Mouse (Mus musculus) cerebellum, adult 8-10 months (tissue): ENCODE data around the gene Nosip.
"Not testable (repeated sequence)": the region's sequence is repeated elsewhere in the genome, so short reads cannot be mapped to it uniquely, and the experiment has no call there.

Experiments used
- DNase-seq: peaks from one replicate; pipeline ENCODE4 v3.0.0; 2022

Nosip gene

GRCm38 (mm10) chr7:45092048-45092447 lies 29.8 kb downstream of the Nosip start, which contains the start of gene Rcn3:
TSS of gene Rcn3 (minus strand) at chr7:45092221.
- no peak for DNase-seq

GRCm38 (mm10) chr7:45092828-45093515 lies 30.7 kb downstream of the Nosip start:
- no peak for DNase-seq

- no peak for DNase-seq
Observed at GRCm38 (mm10) chr7:45093516-45093905, 31.3 kb downstream of the Nosip start.

GRCm38 (mm10) chr7:45094121-45094520 lies 31.9 kb downstream of the Nosip start:
- DNase-seq: no peak

GRCm38 (mm10) chr7:45095367-45095766 lies 33.1 kb downstream of the Nosip start:
- DNase-seq: no peak

GRCm38 (mm10) chr7:45095965-45096364 lies 33.7 kb downstream of the Nosip start:
- not testable (repeated sequence) for DNase-seq

GRCm38 (mm10) chr7:45097479-45097878 lies 35.2 kb downstream of the Nosip start:
- DNase-seq: no peak

- no peak for DNase-seq
Observed at GRCm38 (mm10) chr7:45098541-45099240, 36.5 kb downstream of the Nosip start.

- DNase-seq: no peak
Observed at GRCm38 (mm10) chr7:45100046-45100445, 37.8 kb downstream of the Nosip start.

- DNase-seq: no peak
Observed at GRCm38 (mm10) chr7:45102441-45102840, 40.2 kb downstream of the Nosip start.

GRCm38 (mm10) chr7:45102940-45103585 lies 40.8 kb downstream of the Nosip start:
- no peak for DNase-seq

GRCm38 (mm10) chr7:45103652-45104180 lies 41.5 kb downstream of the Nosip start, which contains the start of gene Fcgrt:
TSS of gene Fcgrt (minus strand) at chr7:45103851.
- peak; percentile 26 for DNase-seq

GRCm38 (mm10) chr7:45104941-45105340 lies 42.7 kb downstream of the Nosip start:
- DNase-seq: no peak

- no peak for DNase-seq
Observed at GRCm38 (mm10) chr7:45105491-45105890, 43.3 kb downstream of the Nosip start.

GRCm38 (mm10) chr7:45106441-45106840 lies 44.2 kb downstream of the Nosip start:
- DNase-seq: no peak

GRCm38 (mm10) chr7:45107052-45107645 lies 44.9 kb downstream of the Nosip start:
- DNase-seq: no peak

GRCm38 (mm10) chr7:45110089-45110488 lies 47.9 kb downstream of the Nosip start:
- not testable (repeated sequence) for DNase-seq

- DNase-seq: no peak
Observed at GRCm38 (mm10) chr7:45111940-45112339, 49.7 kb downstream of the Nosip start.

- DNase-seq: no peak
Observed at GRCm38 (mm10) chr7:45112529-45112928, 50.3 kb downstream of the Nosip start.

GRCm38 (mm10) chr7:45113476-45113875 lies 51.2 kb downstream of the Nosip start:
- DNase-seq: no peak

- DNase-seq: no peak
Observed at GRCm38 (mm10) chr7:45117566-45117965, 55.3 kb downstream of the Nosip start.

- no peak for DNase-seq
Observed at GRCm38 (mm10) chr7:45118336-45118735, 56.1 kb downstream of the Nosip start.
